Mouse (Mus musculus) MEL (cell line): ENCODE measurements at regions not wholly inside any gene's neighbourhood (a gene's known extent, or its start where the extent isn't known, plus 50 kb on each side); places are given as distances from the start of the nearest gene placed in this dataset.

Experiments used
- CTCF ChIP-seq, 3 experiments: IDR thresholded peaks in 2 of 3; conservative IDR thresholded peaks in 1 of 3; 2 replicates each; pipeline ENCODE4 v1.5.1; 2011 to 2012; ENCODE audit warnings: low read length in 3 of 3, low read depth in 2 of 3, mild to moderate bottlenecking in 2 of 3, improper control_type of control experiment in 1 of 3, inconsistent platforms in 1 of 3, mixed read lengths in 1 of 3, moderate library complexity in 1 of 3; ENCODE audit not compliant: control insufficient read depth in 1 of 3, insufficient read depth in 1 of 3, poor library complexity in 1 of 3, severe bottlenecking in 1 of 3
- EP300 ChIP-seq, 2 experiments: IDR thresholded peaks; 2 replicates each; pipeline ENCODE4 v1.6.1; 2011; ENCODE audit warnings: improper control_type of control experiment in 2 of 2, low read length in 2 of 2, low read depth in 1 of 2, mild to moderate bottlenecking in 1 of 2
- GABPA ChIP-seq: IDR thresholded peaks from 2 replicates; pipeline ENCODE4 v1.6.1; 2012; ENCODE audit warnings: low read depth, mild to moderate bottlenecking, inconsistent platforms, low read length, improper control_type of control experiment, moderate library complexity
- GATA1 ChIP-seq: IDR thresholded peaks from 2 replicates; pipeline ENCODE4 v1.6.1; 2011; ENCODE audit warnings: low read depth, low read length, improper control_type of control experiment
- HCFC1 ChIP-seq: IDR thresholded peaks from 2 replicates; pipeline ENCODE4 v1.6.1; 2012; ENCODE audit warnings: low read depth, mild to moderate bottlenecking, inconsistent platforms, low read length, improper control_type of control experiment, moderate library complexity
- MXI1 ChIP-seq: IDR thresholded peaks from 2 replicates; pipeline ENCODE4 v1.6.1; 2011; ENCODE audit warnings: mild to moderate bottlenecking, low read depth, low read length, improper control_type of control experiment
- MYC ChIP-seq: IDR thresholded peaks from 2 replicates; pipeline ENCODE4 v1.6.1; 2011; ENCODE audit warnings: low read depth, mild to moderate bottlenecking, low read length, improper control_type of control experiment, moderate library complexity
- POLR2A ChIP-seq, 2 experiments: IDR thresholded peaks; 2 replicates each; pipeline ENCODE4 v1.6.1; 2011 to 2012; ENCODE audit warnings: low read length in 2 of 2, mild to moderate bottlenecking in 2 of 2, control low read depth in 1 of 2, improper control_type of control experiment in 1 of 2, low read depth in 1 of 2, moderate library complexity in 1 of 2; ENCODE audit not compliant: control insufficient read depth in 1 of 2, insufficient read depth in 1 of 2, poor library complexity in 1 of 2
- SMC3 ChIP-seq: IDR thresholded peaks from 2 replicates; pipeline ENCODE4 v1.6.1; 2011; ENCODE audit warnings: low read depth, low read length, improper control_type of control experiment
- TAL1 ChIP-seq: IDR thresholded peaks from 2 replicates; pipeline ENCODE4 v1.6.1; 2012; ENCODE audit warnings: mild to moderate bottlenecking, inconsistent platforms, low read length, moderate library complexity, mixed read lengths
- UBTF ChIP-seq: IDR thresholded peaks from 2 replicates; pipeline ENCODE4 v1.6.1; 2012; ENCODE audit warnings: low read depth, mild to moderate bottlenecking, inconsistent platforms, low read length, improper control_type of control experiment, moderate library complexity, borderline replicate concordance; ENCODE audit not compliant: insufficient read depth
- ZMIZ1 ChIP-seq: IDR thresholded peaks from 2 replicates; pipeline ENCODE4 v1.6.1; 2012; ENCODE audit warnings: low read depth, mild to moderate bottlenecking, inconsistent platforms, low read length, improper control_type of control experiment, moderate library complexity

- TF ChIP-seq TAL1 = no peak
- no peak for TF ChIP-seq SMC3
- TF ChIP-seq UBTF = no peak
- TF ChIP-seq CTCF (IDR thresholded peaks at IDR 0.05 in 2 of 3, conservative IDR thresholded peaks at IDR 0.05 in 1 of 3; ENCODE audit: control insufficient read depth in 1 of 3, insufficient read depth in 1 of 3, low read depth in 2 of 3, low read length in 3 of 3, poor library complexity in 1 of 3, severe bottlenecking in 1 of 3) = no peak
- no peak for TF ChIP-seq HCFC1
- TF ChIP-seq EP300 (IDR thresholded peaks at IDR 0.05; ENCODE audit: low read depth in 1 of 2, low read length in 2 of 2) = no peak
- TF ChIP-seq GABPA = no peak
- no peak for TF ChIP-seq MYC
- no peak for TF ChIP-seq POLR2A (IDR thresholded peaks at IDR 0.05; ENCODE audit: control insufficient read depth in 1 of 2, insufficient read depth in 1 of 2, low read depth in 1 of 2, low read length in 2 of 2, poor library complexity in 1 of 2)
- no peak for TF ChIP-seq MXI1
- no peak for TF ChIP-seq ZMIZ1
- no peak for TF ChIP-seq GATA1
These were observed 513.4 kb upstream of the Gm765 start for GRCm38 (mm10) chr6:98855958-98856357.
